Mouse (Mus musculus): ENCODE data around the gene Urb1. TPM values are rescaled to one million over a fixed set of nuclear protein-coding genes. Genes with fewer than 3 reads are reported as not detected.

Urb1 gene
- total and polyA plus RNA-seq, 2 experiments from 2014 or later, result 4.6 to 19.0 TPM

- H3K4me3 ChIP-seq (ENCODE audit: low read depth, low read length), result no peak overlapping the region
- H3K4me2 ChIP-seq (ENCODE audit: low read depth), result no peak overlapping the region
- H3K27me3 ChIP-seq (ENCODE audit: insufficient read depth, low read length), result no peaks in the 10 kb centered on the region
- no peak for ATAC-seq
- H3K36me3 ChIP-seq (ENCODE audit: insufficient read depth), result peaks cover 78% of the 10 kb centered on the region
- no peak overlapping the region for H3K27ac ChIP-seq (ENCODE audit: low read depth, low read length)
- TF ChIP-seq CTCF (IDR thresholded peaks at IDR 0.05; ENCODE audit: low read depth), result no peak
- H3K9ac ChIP-seq, result no peak overlapping the region
- H3K4me1 ChIP-seq (ENCODE audit: insufficient read depth), result no peaks in the 10 kb centered on the region
- no peaks in the 10 kb centered on the region for H3K9me3 ChIP-seq (ENCODE audit: low read length)
- DNase-seq, result no peak
These were observed 15.5 kb downstream of the Urb1 start for GRCm38 (mm10) chr16:90794708-90795107.

GRCm38 (mm10) chr16:90792500-90792899 lies 17.7 kb downstream of the Urb1 start:
- Histone ChIP-seq H3K9ac (no peak overlapping the region), H3K9me3 (ENCODE audit: low read length) (no peaks in the 10 kb centered on the region), H3K27me3 (ENCODE audit: insufficient read depth, low read length) (no peaks in the 10 kb centered on the region), H3K4me1 (ENCODE audit: insufficient read depth) (no peaks in the 10 kb centered on the region), H3K4me3 (ENCODE audit: low read depth, low read length) (no peak overlapping the region), H3K36me3 (ENCODE audit: insufficient read depth) (peaks cover 88% of the 10 kb centered on the region), H3K27ac (ENCODE audit: low read depth, low read length) (no peak overlapping the region), H3K4me2 (ENCODE audit: low read depth) (no peak overlapping the region)
- DNase-seq, result no peak
- no peak for TF ChIP-seq CTCF (IDR thresholded peaks at IDR 0.05; ENCODE audit: low read depth)
- ATAC-seq, result no peak
- WGBS, result 91% methylated on average over 3 of the region's 3 CpGs

DNA sequence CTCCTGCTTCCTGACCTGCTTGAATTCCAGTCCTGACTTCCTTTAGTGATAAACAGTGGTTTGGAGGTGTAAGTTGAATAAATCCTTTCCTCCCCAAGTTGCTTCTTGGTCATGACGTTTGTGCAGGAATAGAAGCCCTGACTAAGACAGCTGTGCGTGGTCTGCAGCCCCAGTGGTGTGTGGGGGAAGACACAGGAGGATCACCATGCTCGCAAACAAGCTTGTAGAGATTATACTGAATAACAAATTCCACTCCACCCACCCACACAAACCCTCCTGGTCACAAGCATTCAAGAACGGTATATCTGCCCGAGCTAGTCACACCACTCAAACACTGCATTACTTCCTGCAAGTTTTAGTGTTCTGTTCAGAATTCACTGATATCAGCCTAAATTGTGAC lies 18.1 kb downstream of the Urb1 start:
- DNase-seq, result no peak
- no peaks in the 10 kb centered on the region for H3K4me1 ChIP-seq (ENCODE audit: insufficient read depth)

GRCm38 (mm10) chr16:90790946-90791345 lies 19.3 kb downstream of the Urb1 start:
- Histone ChIP-seq H3K4me1 (ENCODE audit: insufficient read depth) (no peaks in the 10 kb centered on the region), H3K27me3 (ENCODE audit: insufficient read depth, low read length) (no peaks in the 10 kb centered on the region), H3K9ac (no peak overlapping the region), H3K4me2 (ENCODE audit: low read depth) (no peak overlapping the region), H3K27ac (ENCODE audit: low read depth, low read length) (no peak overlapping the region), H3K9me3 (ENCODE audit: low read length) (no peaks in the 10 kb centered on the region), H3K36me3 (ENCODE audit: insufficient read depth) (peaks cover 88% of the 10 kb centered on the region), H3K4me3 (ENCODE audit: low read depth, low read length) (no peak overlapping the region)
- DNase-seq (no peak), ATAC-seq (no peak)
- no peak for TF ChIP-seq CTCF (IDR thresholded peaks at IDR 0.05; ENCODE audit: low read depth)
- WGBS, result 85% methylated on average over 6 of the region's 6 CpGs

More for the DNA sequence above, 18.1 kb downstream of the Urb1 start:
- ATAC-seq, result no peak
- H3K36me3 ChIP-seq (ENCODE audit: insufficient read depth), result peaks cover 88% of the 10 kb centered on the region
- no peaks in the 10 kb centered on the region for H3K9me3 ChIP-seq (ENCODE audit: low read length)
- TF ChIP-seq CTCF (IDR thresholded peaks at IDR 0.05; ENCODE audit: low read depth), result no peak
- H3K4me2 ChIP-seq (ENCODE audit: low read depth), result no peak overlapping the region
- no peak overlapping the region for H3K4me3 ChIP-seq (ENCODE audit: low read depth, low read length)
- no peak overlapping the region for H3K9ac ChIP-seq
- H3K27me3 ChIP-seq (ENCODE audit: insufficient read depth, low read length), result no peaks in the 10 kb centered on the region
- no peak overlapping the region for H3K27ac ChIP-seq (ENCODE audit: low read depth, low read length)
- 88% methylated on average over 5 of the region's 5 CpGs for WGBS

DNA sequence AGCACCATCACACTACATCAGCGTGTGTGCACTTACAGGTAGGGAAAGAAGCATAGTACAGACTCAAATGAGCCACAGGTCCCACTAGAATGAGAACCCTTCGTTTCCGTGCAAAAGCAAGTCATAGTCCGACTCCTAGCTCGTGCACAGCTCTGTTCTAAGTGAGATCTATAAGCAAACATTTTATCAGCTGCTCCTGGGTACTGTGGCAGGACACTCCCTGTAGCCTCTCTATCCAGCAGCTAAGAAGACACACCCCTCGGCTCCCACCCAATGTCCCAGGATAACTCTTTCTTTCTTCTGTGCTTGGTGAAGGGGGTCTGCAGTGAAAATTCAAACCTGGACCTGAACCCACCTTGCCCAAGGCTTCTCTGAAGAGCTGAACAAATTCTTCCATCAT lies 21.6 kb downstream of the Urb1 start:
- Histone ChIP-seq H3K27ac (ENCODE audit: low read depth, low read length) (no peak overlapping the region), H3K27me3 (ENCODE audit: insufficient read depth, low read length) (no peaks in the 10 kb centered on the region), H3K36me3 (ENCODE audit: insufficient read depth) (peaks cover 87% of the 10 kb centered on the region), H3K4me2 (ENCODE audit: low read depth) (no peak overlapping the region), H3K4me1 (ENCODE audit: insufficient read depth) (no peaks in the 10 kb centered on the region), H3K9ac (no peak overlapping the region), H3K4me3 (ENCODE audit: low read depth, low read length) (no peak overlapping the region), H3K9me3 (ENCODE audit: low read length) (no peaks in the 10 kb centered on the region)
- DNase-seq, result no peak
- ATAC-seq, result no peak
- TF ChIP-seq CTCF (IDR thresholded peaks at IDR 0.05; ENCODE audit: low read depth), result no peak
- WGBS, result 93% methylated on average over 6 of the region's 6 CpGs

DNA sequence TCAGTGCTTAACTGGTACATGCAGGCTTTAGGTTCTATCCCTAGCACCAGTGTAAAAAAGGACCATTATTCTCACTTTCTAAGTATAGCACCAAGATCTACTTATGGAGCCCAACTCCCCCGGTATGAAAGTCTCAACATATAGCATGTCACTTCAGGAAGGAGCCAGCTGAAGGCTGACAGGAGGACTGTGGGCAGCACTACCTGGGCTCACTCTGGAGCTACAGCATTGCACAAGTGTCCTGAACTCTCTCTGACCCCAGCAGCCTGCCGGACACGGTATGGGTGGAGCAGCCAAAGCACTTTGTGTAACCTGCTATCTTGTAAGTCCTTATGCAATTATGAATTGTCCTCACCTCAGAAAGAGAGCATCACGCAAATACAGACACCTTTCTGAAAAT lies 25.0 kb downstream of the Urb1 start:
- H3K27ac ChIP-seq (ENCODE audit: low read depth, low read length), result no peak overlapping the region
- no peak overlapping the region for H3K9ac ChIP-seq
- WGBS, result 96% methylated on average over 4 of the region's 4 CpGs
- ATAC-seq, result no peak
- TF ChIP-seq CTCF (IDR thresholded peaks at IDR 0.05; ENCODE audit: low read depth), result no peak
- H3K4me3 ChIP-seq (ENCODE audit: low read depth, low read length), result no peak overlapping the region
- peaks cover 86% of the 10 kb centered on the region for H3K36me3 ChIP-seq (ENCODE audit: insufficient read depth)
- no peak for DNase-seq
- H3K4me1 ChIP-seq (ENCODE audit: insufficient read depth), result no peaks in the 10 kb centered on the region
- H3K27me3 ChIP-seq (ENCODE audit: insufficient read depth, low read length), result no peaks in the 10 kb centered on the region
- H3K4me2 ChIP-seq (ENCODE audit: low read depth), result no peak overlapping the region
- H3K9me3 ChIP-seq (ENCODE audit: low read length), result no peaks in the 10 kb centered on the region

- Histone ChIP-seq H3K4me2 (ENCODE audit: low read depth) (no peak overlapping the region), H3K9me3 (ENCODE audit: low read length) (no peaks in the 10 kb centered on the region), H3K9ac (no peak overlapping the region), H3K27me3 (ENCODE audit: insufficient read depth, low read length) (no peaks in the 10 kb centered on the region), H3K4me1 (ENCODE audit: insufficient read depth) (no peaks in the 10 kb centered on the region), H3K36me3 (ENCODE audit: insufficient read depth) (peaks cover 89% of the 10 kb centered on the region), H3K4me3 (ENCODE audit: low read depth, low read length) (no peak overlapping the region), H3K27ac (ENCODE audit: low read depth, low read length) (no peak overlapping the region)
- ATAC-seq (no peak), DNase-seq (no peak)
- no peak for TF ChIP-seq CTCF (IDR thresholded peaks at IDR 0.05; ENCODE audit: low read depth)
- WGBS, result 89% methylated on average over 11 of the region's 11 CpGs
These were observed 26.9 kb downstream of the Urb1 start for GRCm38 (mm10) chr16:90783302-90783701.

DNA sequence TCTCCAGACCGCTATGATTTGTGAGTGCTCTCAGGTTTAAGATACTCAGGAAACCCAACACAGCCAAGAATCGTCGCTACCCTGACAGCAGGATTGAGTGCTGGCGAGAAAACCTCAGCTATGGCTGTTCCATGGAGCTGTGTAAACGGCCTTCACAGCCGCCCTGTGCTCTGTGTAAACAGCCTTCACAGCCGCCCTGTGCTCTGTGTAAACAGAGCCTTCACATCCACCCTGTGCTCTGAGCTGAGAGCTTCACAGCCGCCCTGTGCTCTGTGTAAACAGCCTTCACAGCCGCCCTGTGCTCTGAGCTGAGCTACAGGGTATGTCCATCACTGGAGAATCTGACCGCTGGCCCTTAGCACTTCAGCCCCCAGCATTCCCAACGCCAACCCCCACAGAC lies 30.4 kb downstream of the Urb1 start:
- no peaks in the 10 kb centered on the region for H3K27me3 ChIP-seq (ENCODE audit: insufficient read depth, low read length)
- ATAC-seq (no peak), DNase-seq (no peak)
- no peak overlapping the region for H3K4me2 ChIP-seq (ENCODE audit: low read depth)
- no peak overlapping the region for H3K27ac ChIP-seq (ENCODE audit: low read depth, low read length)
- H3K36me3 ChIP-seq (ENCODE audit: insufficient read depth), result peaks cover 91% of the 10 kb centered on the region
- TF ChIP-seq CTCF (IDR thresholded peaks at IDR 0.05; ENCODE audit: low read depth), result no peak
- no peak overlapping the region for H3K9ac ChIP-seq
- H3K9me3 ChIP-seq (ENCODE audit: low read length), result no peaks in the 10 kb centered on the region
- H3K4me1 ChIP-seq (ENCODE audit: insufficient read depth), result no peaks in the 10 kb centered on the region
- H3K4me3 ChIP-seq (ENCODE audit: low read depth, low read length), result no peak overlapping the region
- 86% methylated on average over 11 of the region's 11 CpGs for WGBS
